Mouse (Mus musculus) cortical plate, adult 2 months (tissue): Measurements from ENCODE around the gene Atp1a4.

Experiments used
- CTCF ChIP-seq: fragments of 200-500 bp; IDR thresholded peaks from 2 replicates; pipeline ENCODE4 v1.5.1; 2011; ENCODE audit warnings: mild to moderate bottlenecking, control low read depth, low read length; ENCODE audit not compliant: insufficient read depth; ENCODE audit errors: extremely low read depth
- POLR2A ChIP-seq: fragments of 200-500 bp; IDR thresholded peaks from 2 replicates; pipeline ENCODE4 v1.6.1; 2011; ENCODE audit warnings: mild to moderate bottlenecking, low read length, control low read depth; ENCODE audit not compliant: insufficient read depth; ENCODE audit errors: extremely low read depth

GRCm38 (mm10) chr1:172217148-172217547 is 41.1 kb downstream of the Atp1a4 start:
- TF ChIP-seq CTCF (peak; percentile 92), POLR2A (no peak)
